Mouse (Mus musculus): ENCODE results near the gene 4933402J07Rik.

The 4933402J07Rik gene

DNA sequence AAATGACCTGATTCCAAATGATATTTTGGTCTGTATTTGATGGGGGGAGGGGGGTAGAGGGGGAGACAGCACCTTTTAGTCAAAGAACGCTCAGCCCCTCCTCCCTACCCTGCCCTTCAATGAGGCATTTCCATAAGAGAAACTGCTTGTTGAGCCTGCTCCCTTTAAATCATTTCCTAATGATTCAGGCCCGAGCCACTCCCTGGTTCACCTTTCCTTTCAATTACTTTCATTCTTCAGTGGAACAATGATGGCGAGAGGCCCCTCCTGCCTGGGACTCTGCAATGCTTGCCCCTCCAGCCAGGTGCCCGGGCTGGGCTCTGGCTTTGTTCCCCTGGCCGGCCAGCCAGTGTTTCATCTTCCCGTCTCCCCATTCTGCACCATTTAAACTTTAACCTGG lies 66.0 kb downstream of the 4933402J07Rik start:
- no peak for DNase-seq

GRCm38 (mm10) chr8:87631776-87632175 lies 68.1 kb downstream of the 4933402J07Rik start:
- no peak for DNase-seq

GRCm38 (mm10) chr8:87636226-87636742 lies 72.6 kb downstream of the 4933402J07Rik start:
- no peak for DNase-seq

Measured in thymus, postnatal 25 days (tissue).